ENCODE assay signal across 10 mouse cellular contexts in the genomic region with DNA sequence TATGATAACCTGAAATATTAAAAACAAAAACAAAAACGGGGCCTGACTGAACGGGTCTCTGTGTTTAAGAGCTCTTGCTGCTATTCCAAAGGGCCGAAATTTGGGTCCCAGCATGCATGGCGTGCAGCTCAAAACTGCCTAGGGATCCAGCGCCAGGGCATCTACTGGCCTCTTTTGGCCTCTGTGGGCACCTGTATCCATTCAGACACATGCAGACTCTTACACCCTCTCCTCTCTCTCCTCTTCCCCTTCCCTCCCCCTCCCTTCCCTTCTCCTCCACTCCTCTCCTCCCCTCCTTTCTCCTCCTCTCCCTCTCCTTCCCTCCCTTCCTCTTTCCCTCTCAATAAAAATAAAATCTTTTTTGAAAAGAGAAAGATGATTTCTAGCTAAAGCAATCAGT. TPM values are rescaled to one million over a fixed set of nuclear protein-coding genes. Genes with fewer than 3 reads are reported as not detected.
DNase-seq lines count a peak whose midpoint lies in the region; ATAC-seq lines count a peak whose summit lies in the region.
"Had no signal": no experiment of that assay in that cellular context is flagged by ENCODE, and none has a peak within 500 bp of the region (broad histone marks: within the 10 kb centered on the region; RNA-seq: fewer than 3 reads in every experiment).

No protein-coding gene starts in this region.

- WGBS in intestine, embryonic 15.5 days: 21% methylated on average over 5 of the region's 5 CpGs
- whole genome bisulfite sequencing in intestine, embryonic 16.5 days: 37% methylated on average over 5 of the region's 5 CpGs
- 27% methylated on average over 5 of the region's 5 CpGs for WGBS in forebrain, embryonic 15.5 days
- 38% methylated on average over 5 of the region's 5 CpGs for WGBS in midbrain, embryonic 16.5 days

- no peaks in the 10 kb centered on the region for H3K36me3 ChIP-seq in intestine, embryonic 15.5 days
- H3K36me3 ChIP-seq in intestine, embryonic 16.5 days (ENCODE audit: control insufficient read depth, insufficient read depth, low read length): no peaks in the 10 kb centered on the region
- no peaks in the 10 kb centered on the region for H3K36me3 ChIP-seq in forebrain, embryonic 15.5 days
- H3K36me3 ChIP-seq in midbrain, embryonic 16.5 days (ENCODE audit: control insufficient read depth, insufficient read depth, low read length): no peaks in the 10 kb centered on the region

- H3K27ac ChIP-seq in intestine, embryonic 15.5 days: no peak overlapping the region
- no peak overlapping the region for H3K27ac ChIP-seq in intestine, embryonic 16.5 days (ENCODE audit: low read length)
- peak overlapping the region; percentile 87 for H3K27ac ChIP-seq in forebrain, embryonic 15.5 days (replicated peaks)
- H3K27ac ChIP-seq in midbrain, embryonic 16.5 days (ENCODE audit: low read length): peak overlapping the region; percentile 88
- H3K27ac ChIP-seq: liver, embryonic 14.5 days had no signal

- no peaks in the 10 kb centered on the region for H3K9me3 ChIP-seq in intestine, embryonic 15.5 days
- H3K9me3 ChIP-seq in intestine, embryonic 16.5 days (ENCODE audit: control insufficient read depth, low read length): no peaks in the 10 kb centered on the region
- no peaks in the 10 kb centered on the region for H3K9me3 ChIP-seq in forebrain, embryonic 15.5 days
- H3K9me3 ChIP-seq in midbrain, embryonic 16.5 days (replicated peaks; ENCODE audit: control insufficient read depth, low read length, poor library complexity, severe bottlenecking): no peaks in the 10 kb centered on the region

- H3K4me3 ChIP-seq in intestine, embryonic 15.5 days (replicated peaks): no peak overlapping the region
- H3K4me3 ChIP-seq in intestine, embryonic 16.5 days (ENCODE audit: low read length): no peak overlapping the region
- peak overlapping the region; percentile 36 for H3K4me3 ChIP-seq in forebrain, embryonic 15.5 days
- H3K4me3 ChIP-seq in midbrain, embryonic 16.5 days (ENCODE audit: low read depth, low read length): peak overlapping the region; percentile 36

- 0 out of 2 replicates have a peak overlapping the region, but pooled peaks have one; percentile 38 for H3K4me2 ChIP-seq in intestine, embryonic 15.5 days (replicated peaks)
- no peak overlapping the region for H3K4me2 ChIP-seq in intestine, embryonic 16.5 days (ENCODE audit: low read depth, low read length)
- peak overlapping the region; percentile 58 for H3K4me2 ChIP-seq in forebrain, embryonic 15.5 days (replicated peaks)
- H3K4me2 ChIP-seq in midbrain, embryonic 16.5 days (ENCODE audit: low read length): peak overlapping the region; percentile 57

- H3K9ac ChIP-seq in intestine, embryonic 15.5 days: no peak overlapping the region
- no peak overlapping the region for H3K9ac ChIP-seq in intestine, embryonic 16.5 days (ENCODE audit: low read depth, low read length)
- H3K9ac ChIP-seq in forebrain, embryonic 15.5 days (replicated peaks): peak overlapping the region; percentile 28; the same call in 1 of the 2 replicates
- peak overlapping the region; percentile 52 for H3K9ac ChIP-seq in midbrain, embryonic 16.5 days (ENCODE audit: low read depth, low read length)
- H3K9ac ChIP-seq: liver, embryonic 14.5 days had no signal

- no peaks in the 10 kb centered on the region for H3K27me3 ChIP-seq in intestine, embryonic 15.5 days (replicated peaks)
- no peaks in the 10 kb centered on the region for H3K27me3 ChIP-seq in intestine, embryonic 16.5 days (replicated peaks; ENCODE audit: control insufficient read depth, insufficient read depth, low read length)
- H3K27me3 ChIP-seq in forebrain, embryonic 15.5 days: no peaks in the 10 kb centered on the region
- no peaks in the 10 kb centered on the region for H3K27me3 ChIP-seq in midbrain, embryonic 16.5 days (ENCODE audit: control insufficient read depth, insufficient read depth, low read depth, low read length)

- no peaks in the 10 kb centered on the region for H3K4me1 ChIP-seq in intestine, embryonic 15.5 days (replicated peaks)
- 0 out of 2 replicates have a peak, but pooled peaks cover 4% of the 10 kb centered on the region for H3K4me1 ChIP-seq in intestine, embryonic 16.5 days (ENCODE audit: control insufficient read depth, insufficient read depth, low read length)
- H3K4me1 ChIP-seq in forebrain, embryonic 15.5 days: peaks cover 13% of the 10 kb centered on the region
- peaks cover 11% of the 10 kb centered on the region for H3K4me1 ChIP-seq in midbrain, embryonic 16.5 days (ENCODE audit: control insufficient read depth, insufficient read depth, low read length)

- DNase-seq in cerebellum, adult 8-10 months: peak; percentile 30
- DNase-seq in adrenal gland, adult 18-20 months (ENCODE audit: low spot score in 2 of 2): no peak
- no peak for DNase-seq in T-cell, adult 2 months (ENCODE audit: low spot score)
- no peak for DNase-seq in spleen, postnatal 4 days (ENCODE audit: low spot score in 2 of 2)
- DNase-seq: thymus, postnatal 4 days had no signal

- ATAC-seq in intestine, embryonic 15.5 days: no peak
- no peak for ATAC-seq in intestine, embryonic 16.5 days
- peak; percentile 73 for ATAC-seq in forebrain, embryonic 15.5 days (replicated peaks)
- ATAC-seq in midbrain, embryonic 16.5 days: peak; percentile 75

RNA-seq across cellular contexts. Expression of gene Dner, which starts 13.4 kb away (rescaled TPM):
- polyA plus RNA-seq in intestine, embryonic 15.5 days (2015; fragmentation: Nextera tagmentation; extraction: Ambion mirVana): 3.9 and 4.1 TPM in 2 replicates
- 2.4 and 3.4 TPM in 2 replicates for polyA plus RNA-seq in intestine, embryonic 16.5 days (2015; fragmentation: Nextera tagmentation; extraction: Ambion mirVana)
- polyA plus RNA-seq in forebrain, embryonic 15.5 days (2015; fragmentation: Nextera tagmentation; extraction: Ambion mirVana): 170 and 178 TPM in 2 replicates
- polyA plus RNA-seq in midbrain, embryonic 16.5 days (2015; fragmentation: Nextera tagmentation; extraction: Ambion mirVana): 294 and 301 TPM in 2 replicates
- 1 to 10 TPM; 4.1 to 4.3 TPM for total RNA-seq in adrenal gland, adult 18-20 months (2021)

Comparison
In these comparisons a context has a peak if more than half of its experiments do, and no peak if none do; other contexts are left out.
1. ATAC-seq: peak in forebrain, embryonic 15.5 days (single experiment) and midbrain, embryonic 16.5 days (single experiment); none in intestine, embryonic 15.5 days (single experiment) and intestine, embryonic 16.5 days (single experiment).
2. H3K27ac ChIP-seq: peak in forebrain, embryonic 15.5 days (single experiment) and midbrain, embryonic 16.5 days (single experiment); none in intestine, embryonic 15.5 days (single experiment) and intestine, embryonic 16.5 days (single experiment).
3. H3K4me3 ChIP-seq: peak in forebrain, embryonic 15.5 days (single experiment) and midbrain, embryonic 16.5 days (single experiment); none in intestine, embryonic 15.5 days (single experiment) and intestine, embryonic 16.5 days (single experiment).
4. H3K9ac ChIP-seq: peak in forebrain, embryonic 15.5 days (single experiment) and midbrain, embryonic 16.5 days (single experiment); none in intestine, embryonic 15.5 days (single experiment) and intestine, embryonic 16.5 days (single experiment).
5. RNA of gene Dner, which starts 13.4 kb away (polyA plus RNA-seq): 294 to 301 TPM in midbrain, embryonic 16.5 days and 170 to 178 TPM in forebrain, embryonic 15.5 days; 3.9 to 4.1 TPM in intestine, embryonic 15.5 days and 2.4 to 3.4 TPM in intestine, embryonic 16.5 days; every median in the first group is over 10 times any median in the second.